Mouse (Mus musculus) lung, adult 2 months (tissue): Measurements from ENCODE around the gene Fam184b. TPM values are rescaled to one million over a fixed set of nuclear protein-coding genes. Genes with fewer than 3 reads are reported as not detected.

ENCODE experiments used
- DNase-seq: peaks from one replicate; pipeline ENCODE4 v3.0.0; 2022
- H3K4me1 ChIP-seq: fragments of 200-500 bp; 2 replicates; pipeline ENCODE4 v1.6.1; 2011; ENCODE audit warnings: low read length; ENCODE audit not compliant: control insufficient read depth, insufficient read depth
- H3K4me3 ChIP-seq: fragments of 200-500 bp; replicated peaks from 2 replicates; pipeline ENCODE3; 2011; ENCODE audit warnings: low read depth, mild to moderate bottlenecking, control low read depth, low read length; ENCODE audit errors: extremely low read depth
- CTCF ChIP-seq: fragments of 200-500 bp; IDR thresholded peaks from 2 replicates; pipeline ENCODE4 v1.5.1; 2011; ENCODE audit warnings: mild to moderate bottlenecking, low read length, control low read depth; ENCODE audit not compliant: insufficient read depth
- POLR2A ChIP-seq: fragments of 200-500 bp; IDR thresholded peaks from 2 replicates; pipeline ENCODE4 v1.6.1; 2011; ENCODE audit warnings: low read depth, mild to moderate bottlenecking, control low read depth, low read length, borderline replicate concordance; ENCODE audit errors: extremely low read depth
- WGBS: fragments of 180-500 bp; shearing (Covaris S2); methylation state at CpG from one replicate; pipeline ENCODE4 v1.1.7; 2018; 5-methylcytosine and 5-hydroxymethylcytosine counted together
- polyA plus RNA-seq: library from polyadenylated mRNA; depleted of rRNA; stranded (reverse); fragments of >200 nt; gene quantifications from 2 replicates; pipeline ENCODE4 v1.2.3, GENCODE M21; 2012

The Fam184b gene
- polyA plus RNA-seq, 1 experiment: 0.04 TPM

DNA sequence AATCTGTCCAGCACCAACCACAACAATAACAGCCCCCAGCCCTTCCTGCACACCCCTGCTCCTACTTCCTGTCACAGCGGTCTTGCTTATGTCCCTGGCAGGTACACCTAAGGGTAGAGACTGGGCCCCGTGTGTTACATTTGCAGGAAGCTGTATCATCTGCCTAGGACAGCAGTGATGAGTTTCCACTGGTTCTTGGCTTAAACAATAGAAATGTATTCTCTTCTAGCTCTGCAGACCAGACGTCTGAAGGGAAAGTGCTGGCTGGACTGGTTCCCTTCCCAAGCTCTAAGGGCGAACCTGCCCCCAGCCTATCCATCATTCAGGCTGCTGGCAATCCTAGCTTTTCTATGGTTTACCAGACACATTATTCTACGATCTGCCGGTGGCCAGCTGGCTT is 75.4 kb downstream of the Fam184b start:
- no peak for TF ChIP-seq POLR2A
- no peak for TF ChIP-seq CTCF
- Histone ChIP-seq H3K4me3 (no peak overlapping the region), H3K4me1 (no peaks in the 10 kb centered on the region)
- DNase-seq: no peak
- WGBS: 20% methylated on average over 6 of the region's 6 CpGs

DNA sequence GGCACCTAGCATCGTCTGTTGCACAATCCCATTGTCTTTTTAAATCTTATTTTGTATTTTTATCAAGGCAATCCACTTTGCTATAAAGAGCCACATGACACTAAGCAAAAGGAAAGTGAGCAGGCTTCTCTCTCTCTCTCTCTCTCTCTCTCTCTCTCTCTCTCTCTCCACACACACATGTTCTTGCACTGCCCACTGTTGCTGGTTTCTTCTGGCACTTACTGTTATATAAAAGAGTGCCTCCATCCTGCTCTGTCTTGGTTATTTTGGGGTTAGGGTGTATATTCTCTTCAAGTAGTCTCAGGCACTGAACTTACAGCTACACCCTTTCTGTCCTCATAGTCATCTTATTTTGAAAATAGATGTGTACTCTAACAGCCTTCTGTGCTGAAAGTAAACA is 89.8 kb downstream of the Fam184b start:
- TF ChIP-seq CTCF (no peak), POLR2A (no peak)
- Histone ChIP-seq H3K4me1 (no peaks in the 10 kb centered on the region), H3K4me3 (no peak overlapping the region)
- 85% methylated on average over 1 of the region's 1 CpGs for WGBS
- no peak for DNase-seq

DNA sequence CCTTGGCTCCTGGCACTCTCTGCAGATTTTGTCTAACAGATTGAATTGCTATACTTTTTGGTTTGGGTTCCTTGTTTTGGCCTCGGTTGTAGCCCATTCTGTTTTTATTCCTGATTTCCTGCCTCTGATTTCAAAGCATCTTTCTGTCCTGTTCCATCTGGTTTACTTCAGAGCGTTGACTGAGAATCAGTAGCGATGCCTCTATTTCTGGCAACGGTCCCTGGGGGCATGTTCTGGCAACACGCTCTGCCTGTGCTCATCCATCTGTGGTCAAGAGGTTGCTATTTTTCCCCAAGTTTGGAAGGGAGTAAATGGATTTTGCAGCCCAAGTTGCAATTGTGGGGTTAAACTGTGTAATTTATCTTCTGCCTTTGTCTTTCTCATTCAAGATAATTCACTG is 96.0 kb downstream of the Fam184b start:
- no peak for TF ChIP-seq POLR2A
- TF ChIP-seq CTCF: no peak
- WGBS: 57% methylated on average over 5 of the region's 5 CpGs
- Histone ChIP-seq H3K4me1 (no peaks in the 10 kb centered on the region), H3K4me3 (no peak overlapping the region)
- no peak for DNase-seq

DNA sequence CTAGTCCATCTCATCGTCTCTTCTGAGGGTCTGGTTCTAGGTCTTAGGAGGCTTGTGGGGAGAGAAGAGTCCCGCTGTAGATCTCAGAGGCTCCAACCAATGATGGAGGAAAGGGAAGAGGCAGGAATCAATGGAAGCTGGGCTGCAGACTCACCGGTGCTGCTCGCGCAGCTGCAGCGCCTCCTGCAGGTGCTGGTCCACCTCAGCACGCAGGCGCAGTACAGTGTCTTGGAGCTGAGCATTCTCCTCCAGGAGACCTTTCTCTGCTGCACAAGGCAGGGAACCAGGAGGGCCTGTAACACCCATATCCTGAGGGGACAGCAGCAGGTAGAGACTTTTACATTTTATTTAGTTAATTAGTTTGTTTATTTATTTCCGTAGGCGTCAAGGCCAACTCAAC is 99.9 kb downstream of the Fam184b start:
- peak; percentile 17; the same call in 1 of the 2 replicates for TF ChIP-seq CTCF
- no peak for TF ChIP-seq POLR2A
- WGBS: 48% methylated on average over 10 of the region's 10 CpGs

DNA sequence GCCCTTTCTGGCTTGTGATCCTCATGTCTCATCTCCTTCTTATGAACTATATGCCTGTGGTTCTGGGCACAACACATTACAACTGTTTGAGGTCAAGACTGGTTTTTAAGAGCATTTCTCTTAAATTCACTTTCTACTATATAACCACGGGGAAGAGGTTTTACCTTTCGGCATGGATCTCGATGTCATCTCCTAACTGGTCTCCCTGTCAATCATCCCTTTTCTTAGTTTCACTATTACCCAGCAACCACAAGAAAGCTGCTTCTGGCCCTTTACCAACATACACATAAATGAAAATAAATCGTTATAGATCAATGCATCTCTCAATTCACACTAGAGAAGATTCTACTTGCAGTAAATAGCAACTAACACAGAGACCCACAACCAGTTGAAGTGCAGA is 104.2 kb downstream of the Fam184b start:
- WGBS: 63% methylated on average over 4 of the region's 4 CpGs
- no peaks in the 10 kb centered on the region; the same call in 1 of the 2 replicates for H3K4me1 ChIP-seq
- DNase-seq: no peak
- TF ChIP-seq CTCF (no peak), POLR2A (no peak)
- H3K4me3 ChIP-seq: no peak overlapping the region

More for the DNA sequence above, 99.9 kb downstream of the Fam184b start:
- DNase-seq: no peak
- no peak overlapping the region for H3K4me3 ChIP-seq
- no peaks in the 10 kb centered on the region for H3K4me1 ChIP-seq

DNA sequence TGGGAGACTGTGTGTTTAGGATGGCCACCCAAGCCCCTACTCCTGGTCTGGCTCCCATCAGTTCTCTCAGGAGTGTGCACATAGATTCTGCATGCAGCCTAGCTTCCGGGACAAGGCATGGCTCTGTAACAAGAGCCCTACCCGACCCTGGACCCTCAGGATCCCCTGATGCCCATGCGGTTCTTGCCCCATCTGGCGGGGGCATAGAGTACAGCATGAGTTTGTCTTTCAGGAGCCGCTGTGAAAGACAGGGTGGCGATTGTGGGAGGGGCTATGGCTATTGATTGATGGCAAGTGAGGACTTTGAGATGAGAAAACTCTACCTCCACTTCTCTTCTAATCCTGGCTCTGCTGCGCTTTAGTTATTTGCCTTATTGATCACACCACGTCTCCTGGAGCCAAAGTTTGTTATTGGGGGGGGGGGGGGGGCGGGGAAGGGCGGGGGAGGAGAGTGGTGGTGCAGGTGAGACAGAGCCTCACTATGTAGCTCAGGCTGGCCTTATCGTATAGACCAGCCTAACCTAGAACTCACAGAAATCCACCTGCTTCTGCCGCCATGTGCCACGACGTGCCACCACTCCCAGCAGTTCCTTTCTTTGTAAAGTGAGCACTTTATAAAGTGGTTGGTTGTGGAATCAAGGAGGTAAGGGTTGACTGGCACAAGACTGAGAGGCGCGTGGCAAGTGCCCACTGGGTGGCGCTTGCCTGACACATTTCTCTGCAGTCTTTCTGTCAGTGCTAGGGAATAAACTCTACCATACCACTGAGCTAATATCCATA is 104.9 kb downstream of the Fam184b start:
- Histone ChIP-seq H3K4me1 (no peaks in the 10 kb centered on the region; the same call in 1 of the 2 replicates), H3K4me3 (no peak overlapping the region)
- 7% methylated on average over 16 of the region's 17 CpGs for WGBS
- DNase-seq: peak; percentile 56
- TF ChIP-seq CTCF (peak; percentile 46), POLR2A (no peak)

DNA sequence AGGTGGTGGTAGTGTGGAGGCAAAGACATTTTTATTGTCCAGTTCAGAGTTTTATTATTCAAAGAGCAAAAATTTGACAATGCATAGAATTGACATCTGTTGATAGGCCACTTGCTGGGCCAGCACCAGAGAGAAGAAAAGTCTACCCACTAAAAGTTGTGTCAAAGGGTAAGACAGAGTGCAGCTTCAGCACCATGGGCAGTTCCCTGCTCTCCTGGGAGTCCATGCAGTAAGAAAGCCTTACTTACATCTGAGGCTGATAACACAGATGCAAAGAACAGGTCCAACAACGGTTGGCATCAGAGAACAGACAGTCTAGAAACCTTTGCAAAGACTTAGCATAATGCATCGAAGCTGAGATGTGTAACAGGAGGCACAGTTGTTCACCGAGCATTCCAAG is 109.7 kb downstream of the Fam184b start:
- DNase-seq: no peak
- 85% methylated on average over 3 of the region's 3 CpGs for WGBS
- TF ChIP-seq CTCF (no peak), POLR2A (no peak)
- H3K4me3 ChIP-seq: no peak overlapping the region
- no peaks in the 10 kb centered on the region; the same call in 1 of the 2 replicates for H3K4me1 ChIP-seq

DNA sequence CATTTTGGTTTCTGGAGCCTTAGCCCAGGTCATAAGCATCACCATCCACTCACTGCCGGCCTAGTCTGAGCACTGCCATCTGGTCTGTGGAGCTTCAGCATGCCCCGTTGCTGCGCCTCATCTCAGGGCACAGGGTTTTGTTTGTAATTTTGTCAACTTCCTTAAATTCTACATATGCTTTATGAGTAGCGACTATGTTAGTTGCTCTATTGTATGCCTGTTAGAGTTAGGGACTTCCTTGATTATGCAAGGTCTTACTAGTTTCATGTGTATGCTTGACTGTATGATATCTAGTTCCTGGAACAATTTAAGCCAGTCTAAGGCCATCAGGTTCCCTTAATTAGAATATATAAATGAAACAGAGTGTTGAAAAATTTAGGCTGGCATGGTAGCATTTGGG is 113.1 kb downstream of the Fam184b start:
- TF ChIP-seq CTCF (no peak), POLR2A (no peak)
- no peaks in the 10 kb centered on the region for H3K4me1 ChIP-seq
- WGBS: 86% methylated on average over 4 of the region's 4 CpGs
- no peak for DNase-seq
- H3K4me3 ChIP-seq: no peak overlapping the region

DNA sequence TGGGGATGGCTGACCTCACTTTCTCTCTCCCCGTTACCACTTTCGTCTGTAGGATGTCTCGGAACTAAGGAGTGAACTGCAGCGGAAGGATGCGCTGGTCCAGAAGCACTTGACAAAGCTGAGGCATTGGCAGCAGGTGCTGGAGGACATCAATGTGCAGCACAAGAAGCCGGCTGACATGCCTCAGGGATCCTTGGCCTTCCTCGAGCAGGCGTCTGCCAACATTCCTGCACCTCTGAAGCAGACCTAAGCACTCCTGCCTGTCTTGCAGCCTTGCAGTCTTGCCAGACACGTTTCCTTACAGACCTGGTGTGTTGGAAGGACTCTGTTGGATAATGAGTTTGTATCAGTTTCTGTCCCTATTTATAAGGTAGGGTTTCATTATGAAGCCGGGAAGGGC is 114.3 kb downstream of the Fam184b start:
- no peak for TF ChIP-seq POLR2A
- TF ChIP-seq CTCF: no peak
- no peak overlapping the region for H3K4me3 ChIP-seq
- DNase-seq: no peak
- WGBS: 92% methylated on average over 10 of the region's 10 CpGs
- H3K4me1 ChIP-seq: peaks cover 2% of the 10 kb centered on the region; the same call in 1 of the 2 replicates

DNA sequence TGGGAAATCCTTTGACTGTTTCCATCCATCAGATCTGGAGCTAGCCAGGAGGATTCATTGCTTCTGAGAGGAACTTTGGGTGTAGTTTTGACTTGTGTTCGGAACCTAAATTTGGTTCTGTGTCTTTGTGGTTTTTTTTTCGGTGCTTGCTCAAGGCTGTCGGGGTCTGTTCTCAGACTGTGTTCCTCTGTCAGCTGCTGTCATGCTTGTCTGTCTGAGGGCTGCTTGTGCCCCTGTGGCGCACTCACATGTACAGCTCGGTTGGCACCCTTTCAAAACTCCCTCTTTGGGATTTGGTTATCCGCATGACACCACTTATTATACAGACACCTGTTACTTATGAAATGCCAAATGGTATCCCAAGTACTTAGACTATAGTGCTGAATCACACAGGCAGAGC is 117.8 kb downstream of the Fam184b start:
- H3K4me3 ChIP-seq: no peak overlapping the region
- peaks cover 2% of the 10 kb centered on the region; the same call in 1 of the 2 replicates for H3K4me1 ChIP-seq
- WGBS: 81% methylated on average over 6 of the region's 6 CpGs
- DNase-seq: no peak
- TF ChIP-seq POLR2A (no peak), CTCF (no peak)
